Mouse (Mus musculus) WW6 (cell line): ENCODE results near the gene Gadd45b.

Experiments
- DNase-seq: peaks from one replicate; pipeline ENCODE4 v3.0.0-alpha.2; 2013; ENCODE audit warnings: low read depth, low spot score

The Gadd45b gene

GRCm38 (mm10) chr10:80929299-80930226 lies at the start of gene Gadd45b:
Gene Gadd45b, plus strand, starts transcription at chr10:80930073.
- DNase-seq: peak; percentile 92

GRCm38 (mm10) chr10:80880131-80880641 lies 49.7 kb upstream of the Gadd45b start:
- DNase-seq: peak; percentile 61

GRCm38 (mm10) chr10:80880901-80881300 lies 49.0 kb upstream of the Gadd45b start:
- DNase-seq: no peak

- DNase-seq: no peak
Observed at GRCm38 (mm10) chr10:80881301-80881700, 48.6 kb upstream of the Gadd45b start.

DNA sequence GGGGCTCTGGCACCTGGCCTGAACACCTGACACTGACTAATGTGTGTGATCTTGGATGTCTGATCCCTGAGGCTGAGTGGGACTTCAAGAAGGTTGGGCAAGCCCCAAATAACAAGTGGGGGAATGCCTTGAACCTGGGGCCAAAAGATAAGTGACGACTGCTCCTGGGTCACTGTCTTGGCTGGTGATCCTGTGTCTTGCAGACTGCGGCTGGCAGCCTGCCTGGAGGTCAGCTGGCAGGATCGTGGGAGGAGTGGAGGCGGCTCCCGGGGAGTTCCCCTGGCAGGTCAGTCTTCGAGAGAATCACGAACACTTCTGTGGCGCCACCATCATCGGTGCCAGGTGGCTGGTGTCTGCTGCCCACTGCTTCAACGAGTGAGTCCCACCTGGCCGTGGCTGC lies 42.7 kb upstream of the Gadd45b start:
- no peak for DNase-seq

DNA sequence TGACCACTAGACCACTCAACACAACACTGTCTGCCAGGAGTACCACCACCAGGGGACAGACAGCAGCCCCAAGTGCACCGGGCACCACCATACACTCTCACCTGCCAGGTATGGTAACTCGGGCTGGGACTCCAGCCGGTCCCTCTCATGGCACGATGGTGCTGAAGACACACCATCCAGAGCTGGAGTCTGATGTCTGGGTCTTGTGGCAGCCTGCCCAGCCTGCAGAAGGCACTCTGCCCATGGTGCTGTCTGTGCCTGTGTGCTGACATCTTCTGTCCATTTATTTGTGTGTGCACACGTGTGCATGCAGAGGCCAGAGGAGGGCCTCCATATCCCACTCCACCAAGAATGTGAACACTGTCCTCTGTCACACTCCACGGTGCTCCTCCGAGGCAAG lies 34.8 kb upstream of the Gadd45b start:
- DNase-seq: no peak

DNA sequence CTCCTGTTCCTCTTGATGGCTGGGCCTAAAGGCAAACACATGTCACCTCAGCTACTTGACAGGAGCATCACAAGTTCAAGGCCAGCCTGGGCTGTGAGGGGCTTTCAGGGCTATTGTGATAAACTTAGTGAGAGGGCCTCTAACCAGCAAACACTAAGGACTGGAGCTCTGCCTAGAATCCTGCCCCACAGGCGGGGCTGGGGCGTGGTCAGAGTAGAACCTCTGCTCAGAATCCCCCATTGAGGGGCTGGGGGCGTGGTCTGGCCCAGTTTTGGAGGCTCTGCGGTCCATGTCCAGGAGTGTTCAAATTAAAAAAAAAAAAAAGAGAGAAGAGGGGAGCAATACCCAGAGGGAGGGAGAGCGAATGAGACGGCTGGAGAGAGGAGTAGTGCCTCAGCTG lies 34.2 kb upstream of the Gadd45b start:
- DNase-seq: no peak

DNA sequence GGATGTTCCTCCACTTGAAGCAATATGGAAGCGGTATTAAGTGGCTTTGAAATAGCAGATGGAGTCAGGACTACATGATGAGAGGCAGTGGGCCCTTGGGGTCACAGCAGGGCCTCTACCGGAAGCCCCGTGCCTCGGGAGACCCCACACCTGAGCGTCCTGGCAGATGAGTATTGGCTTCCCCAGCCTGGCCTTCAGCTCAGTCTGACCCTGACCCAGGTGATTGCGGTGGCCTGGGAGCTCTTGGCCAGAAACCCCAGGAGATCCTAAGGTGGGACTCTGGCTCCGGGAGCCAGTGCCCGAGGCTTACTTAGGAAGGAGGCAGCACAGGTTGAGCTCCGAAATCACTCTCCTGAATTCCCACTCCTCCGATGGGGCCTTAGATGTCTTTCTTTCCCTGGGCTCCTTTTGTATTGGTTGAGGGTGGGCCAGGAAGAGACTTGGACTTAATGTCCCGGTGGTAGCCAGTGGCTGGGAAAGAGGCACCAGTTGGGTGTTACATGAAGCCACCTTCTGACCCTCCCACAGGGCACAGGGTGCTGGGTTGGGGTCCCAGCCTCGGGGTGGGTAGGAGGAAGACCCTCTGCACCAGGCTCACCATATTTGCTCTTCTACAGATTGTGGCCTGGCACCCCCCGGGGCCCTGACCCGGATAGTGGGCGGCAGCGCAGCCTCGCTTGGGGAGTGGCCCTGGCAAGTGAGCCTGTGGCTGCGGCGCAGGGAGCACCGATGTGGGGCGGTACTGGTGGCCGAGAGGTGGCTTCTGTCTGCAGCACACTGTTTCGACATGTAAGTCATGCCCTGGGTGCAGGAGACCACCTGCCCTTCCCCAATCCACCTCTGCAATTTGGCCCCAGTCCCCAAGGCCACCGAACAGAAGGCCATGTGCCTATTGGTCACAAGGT lies 33.0 kb upstream of the Gadd45b start:
- DNase-seq: no peak

DNA sequence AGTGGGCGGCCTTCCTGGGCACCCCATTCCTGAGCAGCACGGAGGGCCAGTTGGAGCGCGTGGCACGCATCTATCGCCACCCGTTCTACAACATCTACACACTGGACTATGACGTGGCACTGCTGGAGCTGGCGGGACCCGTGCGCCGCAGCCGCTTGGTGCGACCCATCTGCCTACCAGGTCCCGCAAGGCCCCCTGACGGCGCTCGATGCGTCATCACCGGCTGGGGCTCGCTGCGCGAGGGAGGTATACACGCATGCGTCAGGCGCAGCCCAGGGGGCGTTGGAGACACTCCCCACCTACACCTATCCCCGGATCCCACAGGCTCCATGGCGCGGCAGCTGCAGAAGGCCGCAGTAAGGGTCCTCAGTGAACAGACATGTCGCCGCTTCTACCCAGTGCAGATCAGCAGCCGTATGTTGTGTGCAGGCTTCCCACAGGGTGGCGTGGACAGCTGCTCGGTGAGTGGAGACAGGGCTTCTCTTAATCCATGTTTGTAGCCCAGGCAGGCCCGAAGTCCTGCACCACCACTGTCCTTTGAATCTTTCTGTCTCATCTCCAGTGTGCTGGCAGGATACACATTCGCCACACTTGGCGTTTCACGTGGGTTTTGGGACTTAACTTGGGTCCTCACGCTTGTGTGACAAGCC lies 31.9 kb upstream of the Gadd45b start:
- no peak for DNase-seq

DNA sequence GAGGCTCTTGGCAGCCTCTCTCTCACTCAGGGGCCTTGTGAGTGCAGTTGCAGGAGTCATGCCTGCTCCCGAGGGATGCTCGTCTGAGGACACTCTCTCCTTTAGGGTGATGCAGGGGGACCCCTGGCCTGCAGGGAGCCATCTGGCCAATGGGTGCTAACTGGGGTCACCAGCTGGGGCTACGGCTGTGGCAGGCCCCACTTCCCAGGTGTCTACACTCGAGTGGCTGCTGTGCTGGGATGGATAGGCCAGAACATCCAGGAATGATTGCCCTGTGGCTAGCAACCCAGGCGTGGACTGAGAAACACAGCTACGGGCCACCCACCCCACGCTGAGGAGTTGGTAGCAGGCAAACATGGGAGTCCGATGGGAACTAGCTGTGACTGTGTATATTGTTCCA lies 30.8 kb upstream of the Gadd45b start:
- no peak for DNase-seq

- no peak for DNase-seq
Observed at GRCm38 (mm10) chr10:80899591-80900317, 30.1 kb upstream of the Gadd45b start.

DNA sequence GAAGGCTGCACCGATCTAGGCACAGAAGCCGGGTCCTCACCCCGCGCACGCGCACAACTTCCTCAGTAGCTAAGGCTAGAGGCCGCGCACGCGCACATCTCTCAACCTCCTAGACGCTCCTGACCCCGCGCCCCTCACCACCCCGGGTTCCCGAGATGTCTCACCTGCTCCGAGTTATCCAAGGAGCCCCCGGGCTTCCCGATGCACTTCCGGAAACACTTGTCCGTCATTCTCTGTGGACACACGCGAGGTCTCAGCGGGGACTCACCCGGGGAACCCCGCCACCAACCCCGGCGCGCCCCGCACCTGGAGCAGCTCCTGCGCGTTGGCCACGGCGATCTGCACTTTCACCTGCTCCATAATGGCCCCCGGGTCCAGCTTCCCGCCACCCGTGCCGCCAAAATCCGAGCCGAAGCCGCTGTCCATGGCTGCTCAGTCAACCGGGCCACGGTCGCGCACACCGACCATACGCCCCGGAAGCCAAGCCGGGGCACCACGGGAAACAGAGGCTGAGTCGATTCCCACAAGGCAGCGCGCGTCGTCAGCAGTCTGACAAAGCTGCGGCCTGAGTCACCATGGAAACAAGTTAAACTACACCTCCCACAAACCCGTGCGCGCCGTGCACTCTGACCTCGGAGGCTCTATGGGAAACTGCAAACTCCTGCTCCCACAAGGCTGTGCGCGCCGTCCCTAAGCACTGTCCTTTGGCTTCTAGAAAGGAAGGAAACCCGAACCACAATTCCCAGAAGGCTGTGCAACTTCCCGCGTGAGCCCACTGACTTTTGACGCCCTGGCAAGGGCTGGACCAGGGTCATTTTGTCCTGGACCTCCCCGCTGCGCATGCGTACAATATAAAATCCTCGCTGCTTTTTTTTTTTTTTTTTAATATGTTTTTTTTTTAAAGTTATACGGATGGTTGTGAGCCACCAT lies 29.3 kb upstream of the Gadd45b start, which contains the start of gene Timm13:
TSS of gene Timm13 (minus strand) at position 652 of the 930 bp plus-strand sequence.
- peak; percentile 98 for DNase-seq

GRCm38 (mm10) chr10:80901409-80902272 lies 28.2 kb upstream of the Gadd45b start:
- DNase-seq: no peak

GRCm38 (mm10) chr10:80902273-80902940 lies 27.5 kb upstream of the Gadd45b start:
- no peak for DNase-seq

- no peak for DNase-seq
Observed at GRCm38 (mm10) chr10:80903282-80903681, 26.6 kb upstream of the Gadd45b start.

GRCm38 (mm10) chr10:80904004-80904693 lies 25.7 kb upstream of the Gadd45b start:
- DNase-seq: no peak

DNA sequence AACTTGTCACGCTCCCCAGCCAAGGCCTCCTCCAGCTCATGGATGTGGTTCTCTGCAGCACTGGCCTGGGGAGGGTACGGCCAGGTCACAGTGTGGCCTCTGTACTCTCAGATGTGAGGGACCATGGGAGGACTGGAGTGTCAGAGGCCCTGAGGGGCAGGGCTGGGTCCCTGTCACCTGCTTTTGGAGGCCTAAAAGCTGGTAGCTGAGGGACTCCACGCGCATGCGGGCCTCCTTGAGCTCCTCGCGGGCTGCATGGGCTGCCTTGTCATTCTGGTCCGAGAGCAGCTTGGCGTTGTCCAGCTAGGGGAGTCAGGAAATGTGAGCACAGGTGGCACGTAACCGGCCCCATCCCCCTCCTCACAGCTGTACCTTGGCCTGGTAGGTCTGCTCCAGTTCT lies 25.2 kb upstream of the Gadd45b start:
- no peak for DNase-seq
